Mouse (Mus musculus) midbrain, embryonic 10.5 days (tissue): ENCODE measurements around the gene Vps35l. TPM values are rescaled to one million over a fixed set of nuclear protein-coding genes. Genes with fewer than 3 reads are reported as not detected.

Experiments
- DNase-seq: peaks from one replicate; pipeline ENCODE4 v3.0.0-alpha.2; 2017; ENCODE audit warnings: low spot score
- H3K27ac ChIP-seq: fragments of 300-500 bp; sonication (generic); replicated peaks from 2 replicates; pipeline ENCODE4 v1.5.1; 2016; ENCODE audit warnings: mild to moderate bottlenecking
- H3K27me3 ChIP-seq: fragments of 300-500 bp; sonication (generic); 2 replicates; pipeline ENCODE4 v1.6.1; 2016; ENCODE audit warnings: low read depth, mild to moderate bottlenecking; ENCODE audit not compliant: poor library complexity, severe bottlenecking
- H3K36me3 ChIP-seq: fragments of 300-500 bp; sonication (generic); 2 replicates; pipeline ENCODE4 v1.6.1; 2016; ENCODE audit warnings: mild to moderate bottlenecking, moderate library complexity
- H3K4me1 ChIP-seq: fragments of 300-500 bp; sonication (generic); 2 replicates; pipeline ENCODE4 v1.6.1; 2016
- H3K4me3 ChIP-seq: fragments of 300-500 bp; sonication (generic); 2 replicates; pipeline ENCODE4 v1.5.1; 2016; ENCODE audit warnings: mild to moderate bottlenecking, moderate library complexity
- H3K9me3 ChIP-seq: fragments of 300-500 bp; sonication (generic); replicated peaks from 2 replicates; pipeline ENCODE4 v1.6.1; 2016; ENCODE audit warnings: mild to moderate bottlenecking
- WGBS: fragments of 180-500 bp; shearing (Covaris S2); methylation state at CpG from one replicate; pipeline ENCODE4 v1.1.7; 2016; 5-methylcytosine and 5-hydroxymethylcytosine counted together
- polyA plus RNA-seq: library from polyadenylated mRNA; unstranded; fragments of >200 nt; fragmentation: Nextera tagmentation; extraction: Ambion mirVana; gene quantifications from 2 replicates; pipeline ENCODE4 v1.2.1, GENCODE M21; 2016

The Vps35l gene
- polyA plus RNA-seq, 1 experiment from 2014 or later = 68.6 TPM

DNA sequence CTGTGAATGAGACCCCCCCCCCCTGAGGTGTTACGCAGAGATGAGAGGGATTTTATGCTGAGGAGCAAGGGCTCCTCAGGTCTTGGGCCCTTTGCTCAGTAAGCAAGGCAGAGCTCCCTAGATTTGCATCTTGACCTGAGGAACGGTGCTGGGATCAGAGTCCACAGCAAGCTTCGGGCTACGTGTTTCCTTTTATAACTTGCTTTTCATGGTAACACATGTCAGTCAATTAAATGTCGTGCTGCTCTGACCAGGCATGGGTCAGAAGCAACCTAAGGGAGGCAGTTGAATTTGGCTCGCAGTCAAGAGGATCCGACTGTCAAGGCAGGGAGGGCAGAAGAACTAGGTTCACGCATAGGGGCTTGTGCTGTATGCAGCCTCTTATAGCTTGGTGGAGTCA, 53.9 kb downstream of the Vps35l start:
- H3K4me3 ChIP-seq = no peak overlapping the region
- H3K27ac ChIP-seq = 0 out of 2 replicates have a peak overlapping the region, but pooled peaks have one; percentile 17
- no peak for DNase-seq
- H3K36me3 ChIP-seq = peaks cover 50% of the 10 kb centered on the region
- no peaks in the 10 kb centered on the region for H3K9me3 ChIP-seq
- no peaks in the 10 kb centered on the region for H3K27me3 ChIP-seq
- 90% methylated on average over 8 of the region's 8 CpGs for WGBS
- H3K4me1 ChIP-seq = peaks cover 10% of the 10 kb centered on the region

GRCm38 (mm10) chr7:118795779-118796178, 55.8 kb downstream of the Vps35l start:
- Histone ChIP-seq H3K36me3 (peaks cover 55% of the 10 kb centered on the region), H3K27ac (no peak overlapping the region), H3K9me3 (no peaks in the 10 kb centered on the region), H3K4me3 (no peak overlapping the region), H3K27me3 (no peaks in the 10 kb centered on the region), H3K4me1 (peaks cover 8% of the 10 kb centered on the region)
- WGBS = 97% methylated on average over 8 of the region's 8 CpGs
- no peak for DNase-seq

DNA sequence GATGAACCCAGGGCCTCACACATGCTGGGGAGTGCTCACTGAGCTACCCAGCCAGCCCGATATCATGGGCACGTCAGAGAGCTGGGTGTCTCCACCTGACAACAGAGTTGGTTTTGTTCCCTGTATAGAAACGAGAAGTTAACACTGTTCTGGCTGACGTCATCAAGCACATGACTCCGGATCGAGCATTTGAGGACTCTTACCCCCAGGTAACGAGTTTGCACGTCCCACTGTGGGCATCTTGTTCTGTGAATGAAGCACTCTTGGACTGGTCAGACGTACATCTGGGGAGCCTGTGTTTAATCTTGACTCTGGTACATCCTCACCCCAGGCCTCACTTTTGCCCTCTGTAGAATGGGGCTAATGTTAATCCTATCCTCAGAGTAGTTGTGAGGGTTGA, 56.8 kb downstream of the Vps35l start:
- no peaks in the 10 kb centered on the region for H3K27me3 ChIP-seq
- H3K4me3 ChIP-seq = no peak overlapping the region
- no peak for DNase-seq
- no peaks in the 10 kb centered on the region for H3K9me3 ChIP-seq
- H3K36me3 ChIP-seq = peaks cover 53% of the 10 kb centered on the region
- WGBS = 94% methylated on average over 9 of the region's 9 CpGs
- peaks cover 8% of the 10 kb centered on the region for H3K4me1 ChIP-seq
- no peak overlapping the region for H3K27ac ChIP-seq

GRCm38 (mm10) chr7:118797600-118797999, 57.6 kb downstream of the Vps35l start:
- no peak overlapping the region for H3K4me3 ChIP-seq
- DNase-seq = no peak
- H3K4me1 ChIP-seq = peaks cover 8% of the 10 kb centered on the region
- peaks cover 55% of the 10 kb centered on the region for H3K36me3 ChIP-seq
- no peaks in the 10 kb centered on the region for H3K9me3 ChIP-seq
- WGBS = 85% methylated on average over 7 of the region's 7 CpGs
- H3K27ac ChIP-seq = no peak overlapping the region
- H3K27me3 ChIP-seq = no peaks in the 10 kb centered on the region

DNA sequence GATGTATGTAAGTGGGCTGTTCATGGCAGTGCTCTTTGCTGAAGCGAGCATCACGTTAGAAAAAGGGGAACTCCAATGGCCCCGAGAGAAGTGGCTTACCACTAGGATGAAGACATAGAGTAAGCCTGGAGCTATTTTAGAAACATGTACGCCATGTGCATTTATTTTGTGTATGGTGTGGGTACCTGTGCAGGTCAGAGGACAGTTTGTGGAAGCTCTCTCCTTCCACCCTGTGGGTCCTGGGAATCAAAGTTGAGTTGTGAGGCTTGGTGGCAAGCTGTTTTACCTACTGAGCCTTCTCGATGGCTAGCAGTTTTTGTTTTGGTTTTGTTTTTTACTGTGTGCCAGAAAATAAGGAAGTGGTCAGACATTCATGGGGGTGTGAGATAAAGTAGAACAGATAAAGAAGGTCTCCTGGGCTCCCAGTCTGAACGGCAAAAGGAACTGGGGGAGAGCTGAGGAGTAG, 58.1 kb downstream of the Vps35l start:
- DNase-seq = no peak
- 92% methylated on average over 6 of the region's 6 CpGs for WGBS
- no peak overlapping the region for H3K27ac ChIP-seq
- H3K4me3 ChIP-seq = no peak overlapping the region
- no peaks in the 10 kb centered on the region for H3K27me3 ChIP-seq
- H3K4me1 ChIP-seq = peaks cover 8% of the 10 kb centered on the region
- H3K36me3 ChIP-seq = peaks cover 53% of the 10 kb centered on the region
- H3K9me3 ChIP-seq = no peaks in the 10 kb centered on the region

- Histone ChIP-seq H3K9me3 (no peaks in the 10 kb centered on the region), H3K36me3 (peaks cover 54% of the 10 kb centered on the region)
- DNase-seq = no peak
Observed at GRCm38 (mm10) chr7:118800112-118800734, 60.2 kb downstream of the Vps35l start.

GRCm38 (mm10) chr7:118801791-118802190, 61.8 kb downstream of the Vps35l start:
- Histone ChIP-seq H3K9me3 (no peaks in the 10 kb centered on the region), H3K27me3 (no peaks in the 10 kb centered on the region), H3K36me3 (peaks cover 46% of the 10 kb centered on the region), H3K27ac (no peak overlapping the region), H3K4me1 (peaks cover 8% of the 10 kb centered on the region), H3K4me3 (no peak overlapping the region)
- DNase-seq = no peak
- 97% methylated on average over 3 of the region's 3 CpGs for WGBS

More at GRCm38 (mm10) chr7:118800112-118800734, 60.2 kb downstream of the Vps35l start:
- WGBS = 92% methylated on average over 15 of the region's 15 CpGs
- no peaks in the 10 kb centered on the region for H3K27me3 ChIP-seq
- peaks cover 7% of the 10 kb centered on the region for H3K4me1 ChIP-seq
- H3K27ac ChIP-seq = no peak overlapping the region
- H3K4me3 ChIP-seq = no peak overlapping the region

GRCm38 (mm10) chr7:118803425-118803824, 63.4 kb downstream of the Vps35l start:
- no peaks in the 10 kb centered on the region for H3K9me3 ChIP-seq
- H3K4me3 ChIP-seq = no peak overlapping the region
- peaks cover 13% of the 10 kb centered on the region for H3K4me1 ChIP-seq
- H3K27me3 ChIP-seq = no peaks in the 10 kb centered on the region
- H3K36me3 ChIP-seq = peaks cover 38% of the 10 kb centered on the region
- no peak for DNase-seq
- 93% methylated on average over 8 of the region's 8 CpGs for WGBS
- no peak overlapping the region for H3K27ac ChIP-seq

DNA sequence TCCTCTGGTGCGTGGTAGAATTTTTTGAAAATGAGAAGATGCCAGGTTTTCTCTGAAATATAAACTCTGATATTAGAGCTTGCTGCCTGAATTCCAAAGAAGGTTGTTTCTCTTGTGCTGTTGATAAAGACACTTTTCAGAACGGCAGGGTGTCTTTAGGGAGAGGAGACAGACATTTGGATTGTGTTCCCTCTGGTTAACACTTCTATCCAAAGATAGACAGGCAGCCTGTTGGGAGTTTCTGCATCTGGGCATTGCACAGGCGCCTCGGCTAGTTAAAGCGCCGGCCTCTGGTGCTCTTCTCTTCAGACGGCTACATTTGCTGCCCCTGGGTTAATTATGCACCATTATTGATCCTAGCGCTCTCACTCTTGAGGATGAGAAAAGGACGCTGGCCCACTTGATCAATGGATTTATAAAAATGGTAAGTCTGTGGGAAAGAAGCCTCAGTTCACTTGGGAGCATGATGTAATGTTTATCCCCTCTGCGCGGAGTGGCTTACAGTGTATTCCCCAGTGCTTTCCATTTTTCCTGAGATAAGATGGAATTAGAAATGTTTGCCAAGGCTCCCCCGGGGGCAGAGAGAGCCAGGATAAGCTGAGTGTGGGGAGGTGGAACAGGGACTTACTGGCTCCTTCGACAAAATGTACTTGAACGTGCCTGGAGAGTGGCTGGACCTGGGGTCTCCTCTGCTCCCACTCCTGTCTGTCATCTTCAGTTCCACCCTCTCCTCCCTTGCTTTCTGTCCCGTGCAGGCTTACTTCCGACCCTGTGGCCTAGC, 66.8 kb downstream of the Vps35l start:
- Histone ChIP-seq H3K27ac (peak overlapping the region; percentile 42; the same call in 1 of the 2 replicates), H3K4me3 (no peak overlapping the region), H3K36me3 (peaks cover 41% of the 10 kb centered on the region), H3K27me3 (no peaks in the 10 kb centered on the region), H3K4me1 (peaks cover 13% of the 10 kb centered on the region), H3K9me3 (no peaks in the 10 kb centered on the region)
- peak; percentile 21 for DNase-seq
- 78% methylated on average over 16 of the region's 16 CpGs for WGBS

- H3K27ac ChIP-seq = no peak overlapping the region
- H3K4me3 ChIP-seq = no peak overlapping the region
- peaks cover 19% of the 10 kb centered on the region for H3K4me1 ChIP-seq
- DNase-seq = no peak
- WGBS = 92% methylated on average over 8 of the region's 8 CpGs
- no peaks in the 10 kb centered on the region for H3K27me3 ChIP-seq
- peaks cover 31% of the 10 kb centered on the region for H3K36me3 ChIP-seq
- H3K9me3 ChIP-seq = no peaks in the 10 kb centered on the region
Observed at GRCm38 (mm10) chr7:118807899-118808298, 67.9 kb downstream of the Vps35l start.

DNA sequence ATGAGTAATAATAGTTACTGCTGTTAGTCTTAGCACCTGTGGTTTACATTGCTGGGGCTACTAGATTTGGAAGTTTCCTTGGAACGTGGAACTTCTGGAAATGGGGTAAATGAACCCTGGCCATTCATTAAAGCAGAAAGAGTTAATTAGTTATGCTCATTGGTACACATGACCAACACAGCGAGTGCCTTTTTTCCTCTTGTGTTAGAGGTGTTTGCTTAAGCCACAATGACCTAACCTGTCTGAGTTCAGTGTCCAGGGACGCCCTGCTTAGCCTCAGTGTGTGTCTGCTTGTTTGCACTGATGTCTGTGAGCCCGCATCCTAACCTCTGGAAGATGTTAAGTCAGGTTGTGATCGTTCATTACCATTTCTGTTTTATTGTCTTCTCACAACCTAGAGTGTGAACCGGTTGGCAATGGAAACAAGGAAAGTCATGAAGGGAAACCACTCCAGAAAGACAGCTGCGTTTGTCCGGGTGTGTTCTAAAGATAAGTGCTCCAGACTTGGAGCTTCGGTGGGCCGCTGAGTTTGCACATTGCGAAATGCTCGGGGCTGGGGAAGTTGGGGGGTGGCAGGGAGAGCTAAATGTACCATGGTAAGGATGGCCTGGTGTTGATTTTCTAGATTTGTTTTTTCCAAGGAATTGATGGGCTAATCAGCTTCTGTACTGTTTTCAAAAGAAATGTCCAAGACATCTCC, 71.5 kb downstream of the Vps35l start:
- no peak overlapping the region for H3K4me3 ChIP-seq
- peaks cover 40% of the 10 kb centered on the region for H3K36me3 ChIP-seq
- no peaks in the 10 kb centered on the region for H3K27me3 ChIP-seq
- H3K4me1 ChIP-seq = peaks cover 23% of the 10 kb centered on the region
- WGBS = 91% methylated on average over 12 of the region's 12 CpGs
- no peaks in the 10 kb centered on the region for H3K9me3 ChIP-seq
- DNase-seq = no peak
- no peak overlapping the region for H3K27ac ChIP-seq

- DNase-seq = no peak
- Histone ChIP-seq H3K4me1 (peaks cover 17% of the 10 kb centered on the region), H3K27ac (0 out of 2 replicates have a peak overlapping the region, but pooled peaks have one; percentile 9), H3K4me3 (no peak overlapping the region), H3K9me3 (no peaks in the 10 kb centered on the region), H3K36me3 (peaks cover 57% of the 10 kb centered on the region), H3K27me3 (no peaks in the 10 kb centered on the region)
- 95% methylated on average over 4 of the region's 4 CpGs for WGBS
Observed at GRCm38 (mm10) chr7:118813592-118813991, 73.6 kb downstream of the Vps35l start.
